Mouse (Mus musculus): ENCODE measurements around the gene Prrx1.

Gene Prrx1

GRCm38 (mm10) chr1:163311861-163312811 lies 1.4 kb downstream of the Prrx1 start:
- no peak for DNase-seq (ENCODE audit: low spot score in 2 of 2)

- DNase-seq (ENCODE audit: low spot score in 2 of 2): no peak
These were observed 2.3 kb downstream of the Prrx1 start for GRCm38 (mm10) chr1:163311006-163311836.

GRCm38 (mm10) chr1:163310023-163310754 lies 3.3 kb downstream of the Prrx1 start:
- no peak for DNase-seq (ENCODE audit: low spot score in 2 of 2)

- DNase-seq (ENCODE audit: low spot score in 2 of 2): no peak
These were observed 4.0 kb downstream of the Prrx1 start for GRCm38 (mm10) chr1:163309466-163309865.

- no peak for DNase-seq (ENCODE audit: low spot score in 2 of 2)
These were observed 4.9 kb downstream of the Prrx1 start for GRCm38 (mm10) chr1:163308631-163309030.

- no peak for DNase-seq (ENCODE audit: low spot score in 2 of 2)
These were observed 5.8 kb downstream of the Prrx1 start for GRCm38 (mm10) chr1:163307706-163308105.

GRCm38 (mm10) chr1:163305956-163306355 lies 7.6 kb downstream of the Prrx1 start:
- DNase-seq (ENCODE audit: low spot score in 2 of 2): no peak

- no peak for DNase-seq (ENCODE audit: low spot score in 2 of 2)
These were observed 8.7 kb downstream of the Prrx1 start for GRCm38 (mm10) chr1:163304837-163305236.

GRCm38 (mm10) chr1:163302292-163302691 lies 11.2 kb downstream of the Prrx1 start:
- no peak for DNase-seq (ENCODE audit: low spot score in 2 of 2)

GRCm38 (mm10) chr1:163293152-163293551 lies 20.4 kb downstream of the Prrx1 start:
- DNase-seq (ENCODE audit: low spot score in 2 of 2): no peak

GRCm38 (mm10) chr1:163291925-163292324 lies 21.6 kb downstream of the Prrx1 start:
- DNase-seq (ENCODE audit: low spot score in 2 of 2): no peak

GRCm38 (mm10) chr1:163289131-163289530 lies 24.4 kb downstream of the Prrx1 start:
- no peak for DNase-seq (ENCODE audit: low spot score in 2 of 2)

GRCm38 (mm10) chr1:163285539-163285938 lies 28.0 kb downstream of the Prrx1 start:
- no peak for DNase-seq (ENCODE audit: low spot score in 2 of 2)

GRCm38 (mm10) chr1:163285136-163285535 lies 28.4 kb downstream of the Prrx1 start:
- no peak for DNase-seq (ENCODE audit: low spot score in 2 of 2)

GRCm38 (mm10) chr1:163283980-163284635 lies 29.4 kb downstream of the Prrx1 start:
- no peak for DNase-seq (ENCODE audit: low spot score in 2 of 2)

- no peak for DNase-seq (ENCODE audit: low spot score in 2 of 2)
These were observed 31.9 kb downstream of the Prrx1 start for GRCm38 (mm10) chr1:163281450-163282198.

- DNase-seq (ENCODE audit: low spot score in 2 of 2): no peak
These were observed 32.7 kb downstream of the Prrx1 start for GRCm38 (mm10) chr1:163280842-163281122.

GRCm38 (mm10) chr1:163280097-163280841 lies 33.2 kb downstream of the Prrx1 start:
- DNase-seq (ENCODE audit: low spot score in 2 of 2): no peak

- no peak for DNase-seq (ENCODE audit: low spot score in 2 of 2)
These were observed 36.4 kb downstream of the Prrx1 start for GRCm38 (mm10) chr1:163277069-163277468.

GRCm38 (mm10) chr1:163274919-163275318 lies 38.6 kb downstream of the Prrx1 start:
- DNase-seq (ENCODE audit: low spot score in 2 of 2): no peak

Measured in spleen, postnatal 4 days (tissue).